Mouse (Mus musculus): ENCODE data around the gene Zfp365. TPM values are rescaled to one million over a fixed set of nuclear protein-coding genes. Genes with fewer than 3 reads are reported as not detected.

Gene Zfp365
- polyA plus RNA-seq, 1 experiment, result 258 TPM

DNA sequence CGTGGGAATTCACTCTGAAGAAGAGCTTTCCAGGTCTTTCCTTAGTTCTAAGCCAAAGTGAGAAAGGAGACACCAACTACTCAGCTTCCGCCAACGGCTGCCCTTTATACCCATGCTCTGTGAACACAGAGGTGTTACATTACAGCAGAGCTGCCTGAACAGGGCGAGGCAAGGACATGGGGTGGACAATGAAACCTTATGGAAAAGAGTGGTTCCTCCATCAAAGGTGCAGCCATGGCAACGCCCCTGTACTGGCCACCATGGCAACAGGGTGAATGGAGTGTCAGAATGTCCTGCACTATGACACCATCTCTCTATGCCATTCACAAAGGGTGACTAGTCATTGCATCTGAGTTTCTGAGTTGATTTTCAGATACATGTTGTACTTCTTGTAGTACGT, 61.4 kb downstream of the Zfp365 start:
- DNase-seq (ENCODE audit: extremely low spot score in 1 of 2, low spot score in 1 of 2), result no peak

DNA sequence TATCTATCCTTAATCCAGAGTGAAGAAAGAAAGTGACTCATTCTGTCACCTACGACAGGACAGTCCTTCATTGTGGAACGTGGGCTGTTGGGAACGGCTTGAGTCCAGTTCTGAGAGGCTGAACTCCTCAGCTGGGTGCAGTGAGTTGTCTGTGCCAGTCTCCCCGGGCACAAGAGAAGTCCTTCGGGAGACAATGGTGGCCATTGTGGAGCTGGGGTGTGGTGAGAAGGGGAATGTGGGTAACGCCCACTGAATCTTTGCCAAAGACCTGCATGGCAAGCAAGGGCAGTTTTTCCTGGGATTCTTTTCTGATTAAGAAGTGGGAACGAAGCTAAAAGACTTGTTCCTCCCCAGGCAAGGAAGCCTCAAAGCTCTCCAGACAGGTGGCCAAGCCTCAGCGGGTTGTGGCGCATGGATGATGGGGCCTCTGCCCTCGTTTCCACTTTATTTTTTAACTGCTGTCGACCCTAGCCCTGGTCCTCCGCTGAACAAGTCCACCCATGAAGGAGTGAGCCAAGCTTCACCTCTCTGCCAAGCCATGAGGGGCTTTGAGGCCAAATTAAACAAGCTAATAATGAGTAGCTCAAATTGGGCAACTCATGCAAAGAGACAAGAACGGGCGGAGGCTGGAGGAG, 66.3 kb downstream of the Zfp365 start:
- DNase-seq (ENCODE audit: extremely low spot score in 1 of 2, low spot score in 1 of 2), result peak in 1 of 2 experiments; percentile 27

DNA sequence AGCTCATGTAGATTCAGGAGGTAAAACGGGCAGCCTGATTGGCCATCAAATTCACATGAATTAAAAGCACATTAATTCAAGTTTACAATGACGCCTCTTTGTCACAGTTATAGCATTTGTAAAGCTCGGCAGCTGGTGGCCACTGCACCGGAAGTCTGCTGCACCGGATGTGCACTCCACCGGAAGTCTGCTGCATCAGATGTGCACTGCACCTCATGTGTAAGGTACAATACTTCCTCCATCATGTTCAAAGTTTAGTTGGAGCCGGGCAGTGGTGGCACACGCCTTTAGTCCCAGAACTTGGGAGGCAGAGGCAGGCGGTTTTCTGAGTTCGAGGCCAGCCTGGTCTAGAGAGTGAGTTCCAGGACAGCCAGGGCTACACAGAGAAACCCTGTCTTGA, 70.9 kb downstream of the Zfp365 start:
- DNase-seq (ENCODE audit: extremely low spot score in 1 of 2, low spot score in 1 of 2), result no peak

DNA sequence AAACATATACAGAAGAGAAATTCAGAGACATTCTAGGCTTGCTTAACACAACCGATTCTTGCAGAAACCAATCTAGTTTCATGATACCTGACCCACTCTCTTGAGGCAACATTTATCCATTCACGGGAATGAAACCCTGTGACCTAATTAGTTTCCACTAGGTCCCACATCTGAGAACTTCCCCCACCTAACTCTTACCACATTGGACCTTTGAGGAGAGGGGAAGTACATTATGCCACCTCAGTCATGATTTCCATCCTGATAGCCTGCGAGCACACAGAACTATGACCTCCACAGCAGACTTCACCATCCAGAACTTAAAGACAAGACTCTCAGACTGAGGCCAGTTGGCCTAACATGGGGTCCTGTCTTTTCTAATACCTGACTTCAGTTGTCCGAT, 71.7 kb downstream of the Zfp365 start:
- DNase-seq (ENCODE audit: extremely low spot score in 1 of 2, low spot score in 1 of 2), result no peak

DNA sequence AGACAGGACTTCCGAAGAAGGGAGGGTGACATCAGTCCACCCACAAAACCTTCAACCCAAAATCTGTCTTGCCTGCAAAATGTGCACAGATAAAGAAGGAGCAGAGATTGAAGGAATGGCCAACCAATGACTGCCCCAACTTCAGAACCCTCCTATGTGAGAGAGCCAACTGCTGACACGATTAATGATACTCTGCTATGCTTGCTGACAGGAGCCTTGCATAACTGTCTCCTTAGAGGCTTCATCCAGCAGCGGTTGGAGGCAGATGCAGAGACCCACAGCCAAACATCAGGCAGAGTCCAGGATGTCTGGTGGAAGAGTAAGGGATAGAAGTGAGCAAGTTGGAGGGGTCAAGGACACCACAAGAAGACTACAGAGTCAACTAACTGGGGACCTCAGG, 73.3 kb downstream of the Zfp365 start:
- DNase-seq (ENCODE audit: extremely low spot score in 1 of 2, low spot score in 1 of 2), result no peak

DNA sequence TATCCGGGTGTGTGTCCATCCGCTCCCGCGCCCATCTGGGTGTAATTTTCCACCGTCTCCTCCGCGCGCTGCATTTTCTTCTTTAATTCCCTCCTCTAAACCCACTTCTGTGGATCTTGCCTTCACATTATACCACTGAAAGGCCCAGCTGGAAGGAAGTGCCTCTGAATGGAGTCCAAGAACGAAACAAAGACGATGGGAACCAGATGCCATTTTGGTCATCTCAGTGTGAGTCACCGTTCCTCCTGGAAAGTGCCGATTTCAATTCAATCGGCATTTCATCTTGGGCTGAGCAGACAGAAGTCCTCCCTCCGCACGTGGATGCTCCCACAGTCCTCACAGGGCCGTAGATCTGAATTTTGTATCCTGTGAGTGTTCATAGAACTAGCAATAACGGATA, 76.0 kb downstream of the Zfp365 start:
- peak in 1 of 2 experiments; percentile 40 for DNase-seq (ENCODE audit: extremely low spot score in 1 of 2, low spot score in 1 of 2)

Other genes with a start within 250 kb of the Zfp365 start
- gene Rtkn2, start 66.9 kb upstream of the Zfp365 start, polyA plus RNA-seq (2012; rRNA removed), result 1.5 and 1.8 TPM in 2 replicates